Mouse (Mus musculus) thymus, postnatal 4 days (tissue): ENCODE data around the gene Slco4a1.

Experiments used
- DNase-seq: peaks from one replicate; pipeline ENCODE4 v3.0.0; 2021

The Slco4a1 gene

GRCm38 (mm10) chr2:180445962-180446361, 10.1 kb upstream of the Slco4a1 start:
- DNase-seq, result no peak

- peak; percentile 44 for DNase-seq
Observed at GRCm38 (mm10) chr2:180449007-180449406, 7.0 kb upstream of the Slco4a1 start.

GRCm38 (mm10) chr2:180450529-180450928, 5.5 kb upstream of the Slco4a1 start:
- no peak for DNase-seq

- peak; percentile 64 for DNase-seq
Observed at GRCm38 (mm10) chr2:180456705-180457104, 660 bp downstream of the Slco4a1 start.

- no peak for DNase-seq
Observed at GRCm38 (mm10) chr2:180457680-180458079, 1.6 kb downstream of the Slco4a1 start.

GRCm38 (mm10) chr2:180459437-180459836, 3.4 kb downstream of the Slco4a1 start:
- DNase-seq, result no peak

GRCm38 (mm10) chr2:180460801-180461200, 4.8 kb downstream of the Slco4a1 start:
- no peak for DNase-seq

- no peak for DNase-seq
Observed at GRCm38 (mm10) chr2:180462593-180462992, 6.5 kb downstream of the Slco4a1 start.

GRCm38 (mm10) chr2:180466505-180466904, 10.5 kb downstream of the Slco4a1 start:
- DNase-seq, result no peak

- DNase-seq, result no peak
Observed at GRCm38 (mm10) chr2:180468871-180469270, 12.8 kb downstream of the Slco4a1 start.

GRCm38 (mm10) chr2:180469768-180470167, 13.7 kb downstream of the Slco4a1 start:
- no peak for DNase-seq

GRCm38 (mm10) chr2:180472306-180473079, 16.4 kb downstream of the Slco4a1 start:
- DNase-seq, result peak; percentile 63

- peak; percentile 45 for DNase-seq
Observed at GRCm38 (mm10) chr2:180473080-180473440, 17.0 kb downstream of the Slco4a1 start.

GRCm38 (mm10) chr2:180474864-180475263, 18.8 kb downstream of the Slco4a1 start:
- DNase-seq, result no peak

- no peak for DNase-seq
Observed at GRCm38 (mm10) chr2:180482274-180482673, 26.2 kb downstream of the Slco4a1 start.

GRCm38 (mm10) chr2:180484882-180485281, 28.8 kb downstream of the Slco4a1 start:
- no peak for DNase-seq

- DNase-seq, result no peak
Observed at GRCm38 (mm10) chr2:180485306-180485705, 29.3 kb downstream of the Slco4a1 start.

- no peak for DNase-seq
Observed at GRCm38 (mm10) chr2:180488210-180488751, 32.2 kb downstream of the Slco4a1 start.

- DNase-seq, result no peak
Observed at GRCm38 (mm10) chr2:180495906-180496305, 39.9 kb downstream of the Slco4a1 start.

- no peak for DNase-seq
Observed at GRCm38 (mm10) chr2:180499741-180500140, 43.7 kb downstream of the Slco4a1 start, which contains the start of gene Ntsr1. TSS of gene Ntsr1 (plus strand) at chr2:180499976.

GRCm38 (mm10) chr2:180500726-180501125, 44.7 kb downstream of the Slco4a1 start:
- DNase-seq, result no peak

- no peak for DNase-seq
Observed at GRCm38 (mm10) chr2:180501217-180501967, 45.3 kb downstream of the Slco4a1 start.

GRCm38 (mm10) chr2:180506281-180506680, 50.2 kb downstream of the Slco4a1 start:
- DNase-seq, result no peak
